Mouse (Mus musculus) WW6 (cell line): Measurements from ENCODE around the gene Vps26a.

Experiments
- DNase-seq: peaks from one replicate; pipeline ENCODE4 v3.0.0-alpha.2; 2013; ENCODE audit warnings: low read depth, low spot score

Vps26a gene

DNA sequence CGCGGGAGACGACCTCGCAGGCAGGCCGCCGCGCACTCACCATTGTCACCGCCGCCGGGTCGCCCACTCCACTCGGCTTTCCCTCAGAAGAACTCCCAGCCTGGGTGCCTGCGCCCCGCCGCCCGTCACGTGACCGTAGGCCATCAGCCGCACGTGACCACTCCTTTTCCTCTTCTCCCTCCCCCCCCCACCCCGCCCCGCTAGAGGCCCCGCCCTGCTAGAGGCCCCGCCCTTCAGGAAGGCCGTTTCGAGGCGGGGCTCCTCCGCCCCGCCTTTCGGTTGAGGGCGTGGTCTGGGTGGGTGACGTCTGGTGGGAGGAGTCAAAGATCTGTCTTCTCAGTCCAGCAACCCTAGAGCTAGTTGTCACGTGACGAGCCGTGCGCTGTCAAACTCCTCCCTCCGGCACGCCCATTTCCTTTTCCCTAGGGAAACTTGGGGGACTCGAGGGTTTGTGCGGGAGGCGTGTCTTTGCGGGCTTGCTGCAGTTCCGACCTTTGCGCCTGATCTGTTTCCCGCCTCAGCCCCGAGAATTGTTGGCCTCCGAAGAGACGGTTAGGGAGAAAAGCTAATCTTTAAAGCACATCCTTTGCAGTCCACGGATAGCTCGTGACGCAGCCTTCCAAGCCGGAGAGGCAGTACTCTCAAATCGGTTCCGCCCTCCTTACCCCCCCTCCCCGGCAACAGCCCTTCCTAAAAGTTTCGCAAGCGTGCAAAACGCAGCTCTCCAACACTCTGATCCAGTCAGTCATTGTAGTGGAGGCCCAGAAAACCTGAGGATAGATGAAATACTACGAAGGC, at the start of gene Vps26a:
Vps26a (minus strand) TSS at position 188 of the 798 bp plus-strand sequence.
- peak; percentile 95 for DNase-seq

GRCm38 (mm10) chr10:62534509-62534908, 47.9 kb upstream of the Vps26a start:
- DNase-seq: no peak

- no peak for DNase-seq
Measured at GRCm38 (mm10) chr10:62532832-62533231, 46.2 kb upstream of the Vps26a start.

DNA sequence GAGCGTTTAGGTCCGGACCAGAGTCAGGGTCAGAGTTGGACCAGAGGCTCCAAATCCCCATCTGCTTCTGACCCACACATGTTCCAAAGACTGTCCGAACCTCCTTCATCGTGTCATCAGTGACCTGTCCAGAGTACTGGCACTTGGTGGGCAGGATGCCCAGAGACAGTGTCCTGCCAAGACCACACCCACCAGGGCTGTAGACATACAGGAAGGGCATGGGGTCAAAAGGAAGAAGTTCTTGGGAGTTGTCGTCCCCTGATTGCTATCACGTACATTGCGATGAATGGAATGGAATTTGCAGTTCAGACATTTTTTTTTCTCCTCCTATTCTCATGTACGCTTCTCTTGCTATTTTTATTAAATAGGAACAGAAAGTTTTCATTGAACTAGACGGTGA, 43.6 kb upstream of the Vps26a start:
- no peak for DNase-seq

DNA sequence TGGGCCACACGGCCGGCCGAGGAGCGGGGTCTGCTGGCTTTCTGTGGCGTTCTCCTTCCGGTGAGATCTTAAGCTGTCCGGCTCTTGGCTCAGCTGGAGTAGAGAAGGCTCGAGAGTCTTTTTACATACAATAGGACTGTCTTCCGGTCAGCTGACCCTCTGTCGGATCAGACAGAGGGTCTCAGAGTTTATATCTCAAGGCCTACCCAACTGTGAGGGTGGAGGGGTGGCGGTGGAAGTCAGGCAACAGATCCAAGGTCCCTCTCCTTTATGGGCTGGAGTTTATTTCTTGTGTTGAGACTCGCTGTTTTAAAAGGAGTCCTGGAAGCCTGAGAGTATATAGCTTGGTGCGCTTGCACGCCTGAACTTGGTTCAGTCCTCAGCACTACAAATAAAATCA, 40.7 kb upstream of the Vps26a start, which contains the start of gene Srgn:
Srgn (minus strand) TSS at position 101 of the 400 bp plus-strand sequence.
- no peak for DNase-seq

DNA sequence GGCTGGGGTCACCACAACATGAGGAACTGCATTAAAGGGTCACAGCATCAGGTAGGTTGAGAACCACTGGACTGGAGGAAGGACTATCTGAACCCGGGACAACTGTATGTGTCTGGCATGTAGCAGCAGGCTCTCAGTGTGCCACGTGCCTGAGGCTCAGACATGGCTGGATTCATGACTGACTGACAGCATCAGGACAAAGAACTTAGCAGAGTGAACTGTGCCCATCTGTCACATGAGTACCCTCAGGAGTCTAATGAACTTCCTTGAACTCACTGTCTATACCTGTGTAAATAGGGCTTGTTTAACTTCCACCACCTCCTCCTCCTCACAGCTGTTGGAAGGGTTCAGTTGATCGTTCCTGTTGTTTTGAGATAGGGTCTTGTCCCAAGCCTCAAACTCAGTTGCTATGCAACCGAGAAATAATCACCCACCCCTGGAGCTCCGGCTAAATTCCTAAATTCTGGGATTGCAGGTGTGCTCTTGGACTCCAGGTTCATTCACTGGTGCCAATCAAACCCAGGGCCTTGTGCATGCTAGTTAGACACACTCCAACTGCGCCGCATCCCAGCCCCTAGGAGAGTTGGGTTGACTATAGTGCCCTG, 35.8 kb upstream of the Vps26a start:
- DNase-seq: no peak

- DNase-seq: no peak
Measured at GRCm38 (mm10) chr10:62521763-62522162, 35.2 kb upstream of the Vps26a start.

GRCm38 (mm10) chr10:62520911-62521310, 34.3 kb upstream of the Vps26a start:
- no peak for DNase-seq

- DNase-seq: no peak
Measured at GRCm38 (mm10) chr10:62517511-62517910, 30.9 kb upstream of the Vps26a start.

- DNase-seq: no peak
Measured at GRCm38 (mm10) chr10:62512855-62513254, 26.2 kb upstream of the Vps26a start.

DNA sequence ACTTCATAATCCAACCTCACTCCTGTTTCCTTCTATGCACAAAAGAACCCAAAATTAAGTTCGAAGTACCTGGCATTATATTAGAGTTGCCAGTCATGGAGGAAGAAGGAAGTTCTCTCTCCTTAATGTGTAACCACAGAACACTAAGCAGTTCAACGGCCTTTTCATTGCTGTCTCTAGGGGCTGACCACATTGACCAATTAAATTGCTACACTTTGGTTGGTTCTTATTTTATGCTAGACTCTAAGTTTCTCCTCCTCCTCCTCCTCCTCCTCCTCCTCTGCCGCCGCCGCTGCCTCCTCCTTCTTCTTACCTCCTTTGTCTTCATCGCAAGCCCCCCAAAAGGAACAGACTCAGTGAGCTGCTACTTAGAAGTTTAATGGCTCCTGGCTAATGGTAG, 24.9 kb upstream of the Vps26a start:
- no peak for DNase-seq

DNA sequence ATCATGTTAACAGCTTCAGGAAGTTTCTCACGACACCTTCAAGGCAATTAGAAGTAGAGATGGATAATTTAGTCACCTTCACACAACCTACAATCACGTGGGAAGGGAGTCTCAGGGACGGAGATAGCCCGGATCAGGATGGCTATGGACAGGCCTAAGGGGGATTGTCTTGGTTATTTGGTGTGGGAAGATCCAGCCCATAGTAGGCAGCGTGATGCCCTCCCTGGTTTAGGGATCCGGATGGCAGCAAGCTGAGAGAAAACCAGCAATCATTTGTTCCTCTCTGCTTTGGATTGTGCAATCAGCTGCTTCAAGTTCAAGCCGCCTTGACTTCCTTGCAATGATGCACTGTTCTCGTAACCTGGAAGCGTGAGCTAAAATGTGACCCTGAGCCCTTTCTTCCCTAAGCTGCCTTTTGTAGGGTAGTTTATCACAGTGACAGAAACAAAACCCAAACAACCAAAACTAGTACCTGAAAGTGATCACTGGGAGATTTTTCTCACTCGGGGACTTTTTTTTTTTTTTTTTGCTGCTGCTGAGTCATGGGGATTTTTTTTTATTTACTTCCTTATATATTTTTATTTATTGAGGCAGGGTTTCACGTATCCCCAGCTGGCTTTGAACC, 22.5 kb upstream of the Vps26a start:
- DNase-seq: no peak

DNA sequence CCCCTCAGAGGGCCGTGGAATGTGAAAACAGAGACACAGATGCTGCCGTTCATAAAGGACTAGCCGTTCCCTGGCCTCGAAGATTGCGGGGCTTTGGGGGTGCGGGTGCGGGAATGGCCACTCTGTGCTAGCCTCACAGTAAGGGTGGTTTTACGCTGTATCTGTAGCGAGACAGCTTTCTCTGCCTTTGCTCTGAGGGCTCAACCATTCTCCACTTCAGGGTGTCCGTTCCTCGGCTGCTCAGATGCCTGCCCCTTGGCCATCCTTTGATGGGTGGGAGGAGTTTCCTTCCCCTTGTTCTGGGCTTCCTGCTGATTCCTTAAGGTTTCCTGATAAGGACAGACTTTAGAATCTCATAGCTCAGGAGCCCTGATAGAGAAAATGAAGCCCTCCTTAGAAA, 21.9 kb upstream of the Vps26a start:
- no peak for DNase-seq

GRCm38 (mm10) chr10:62507591-62508308, 21.1 kb upstream of the Vps26a start:
- DNase-seq: no peak

GRCm38 (mm10) chr10:62507071-62507470, 20.5 kb upstream of the Vps26a start:
- no peak for DNase-seq

DNA sequence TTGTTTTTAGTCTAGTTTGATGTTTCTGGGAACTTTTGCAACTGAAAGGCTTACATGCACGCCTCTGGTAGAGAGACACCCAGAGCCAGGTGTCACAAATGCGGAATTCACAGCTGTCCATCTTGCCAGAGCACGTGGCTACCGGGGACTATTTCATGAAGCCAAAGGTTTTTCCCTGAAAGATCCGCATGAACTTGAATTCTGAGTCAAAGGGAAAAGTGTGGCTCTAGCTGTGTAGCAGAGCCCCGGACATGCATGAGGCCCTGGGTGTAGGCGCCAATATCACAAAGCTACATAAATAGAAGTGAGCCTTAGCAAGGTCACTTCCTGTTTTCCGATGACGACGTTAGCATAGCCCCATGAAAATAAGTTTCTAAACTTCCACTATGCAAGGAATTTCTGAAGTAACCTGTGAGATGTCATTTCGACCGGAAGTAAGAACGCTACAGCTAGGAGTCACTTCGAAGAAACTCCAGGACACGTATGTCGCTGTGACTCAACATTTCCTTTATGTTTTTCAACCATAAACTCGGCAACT, 19.5 kb upstream of the Vps26a start:
- no peak for DNase-seq

DNA sequence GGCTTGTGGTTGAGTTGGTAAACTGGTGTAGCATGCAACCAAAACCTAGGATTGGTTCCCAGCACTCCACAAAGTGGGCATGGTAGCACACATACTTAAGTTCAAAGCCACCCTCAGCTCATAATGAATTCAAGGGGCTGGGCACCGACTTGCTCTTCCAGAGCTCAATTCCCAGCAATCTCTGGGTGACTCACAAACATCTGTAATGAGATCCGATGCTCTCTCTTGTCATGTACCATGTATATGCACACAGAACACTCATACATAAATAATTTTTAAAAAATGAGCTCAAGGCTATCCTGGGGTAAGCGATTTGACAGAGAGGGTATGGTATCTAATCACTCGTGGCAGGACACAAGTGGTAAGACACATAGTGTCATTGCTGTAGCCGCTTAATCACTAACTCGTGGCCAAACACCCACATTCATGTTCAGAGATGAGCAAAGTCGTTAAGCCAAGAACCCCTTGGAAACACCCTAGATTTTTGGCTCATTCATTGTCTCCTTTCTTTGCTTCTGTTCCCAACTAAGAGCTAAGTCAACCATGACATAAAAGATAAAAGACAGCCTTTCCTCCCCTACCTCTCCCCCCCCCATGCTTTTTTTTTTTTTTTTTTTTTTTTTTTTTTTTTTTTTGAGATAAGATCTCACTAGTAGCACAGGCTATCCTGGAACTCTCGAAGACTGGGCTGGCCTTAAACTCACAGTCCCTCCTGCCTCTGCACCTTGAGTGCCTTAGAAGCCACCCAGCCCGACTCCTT, 18.8 kb upstream of the Vps26a start:
- no peak for DNase-seq

DNA sequence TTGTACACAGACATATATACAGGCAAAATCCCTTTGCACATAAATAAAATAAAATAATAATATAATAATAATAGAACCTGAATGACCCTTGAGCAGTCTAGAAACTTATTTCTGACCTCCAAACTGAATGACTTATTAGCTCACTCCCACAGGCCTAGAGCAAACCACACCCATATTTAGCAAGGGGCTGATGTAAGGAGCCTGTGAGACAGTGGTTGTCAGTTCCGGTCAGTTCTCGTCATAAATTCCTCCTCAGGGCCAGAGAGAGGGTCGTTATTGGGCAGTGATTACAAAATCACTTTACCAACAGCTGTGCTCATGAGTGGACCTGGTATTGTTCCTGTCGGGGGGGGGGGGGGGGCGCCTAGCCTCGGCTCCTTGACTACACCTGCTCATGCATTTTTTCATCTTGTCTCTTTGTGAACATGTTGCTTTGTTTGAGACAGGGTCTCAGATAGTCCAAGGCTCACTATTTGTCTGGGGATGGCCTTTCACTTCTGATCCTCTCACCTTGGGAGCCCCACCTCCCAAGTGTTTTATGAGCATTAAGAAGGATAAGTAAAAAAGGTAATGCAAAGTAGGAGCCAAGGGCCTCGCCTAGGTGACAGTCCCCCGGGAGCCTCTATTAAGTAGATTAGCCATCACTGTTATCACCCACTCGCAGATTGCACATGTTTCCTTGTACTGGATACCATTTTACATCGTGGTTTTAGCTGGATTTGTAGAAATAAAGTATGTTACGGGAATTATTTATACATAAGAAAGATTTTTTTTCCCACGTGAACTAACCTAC, 17.4 kb upstream of the Vps26a start:
- DNase-seq: no peak

DNA sequence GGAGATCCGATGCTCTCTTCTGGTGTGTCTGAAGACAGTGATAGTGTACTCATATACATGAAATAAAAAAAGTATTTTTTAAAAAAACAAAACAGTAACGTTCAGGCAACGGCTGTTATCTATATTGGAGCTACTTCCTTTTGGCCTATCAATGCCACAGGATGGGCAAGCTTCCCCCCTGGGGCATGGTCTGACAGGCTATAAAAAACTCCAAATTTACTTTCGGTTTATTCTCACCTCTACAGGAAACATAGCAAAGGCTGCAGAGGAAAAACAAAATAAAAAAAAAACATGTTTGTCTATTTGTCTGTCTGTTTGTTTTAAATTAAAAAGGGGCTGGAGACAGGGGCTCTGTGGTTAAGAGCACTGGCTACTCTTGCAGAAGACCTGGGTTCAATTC, 16.7 kb upstream of the Vps26a start:
- DNase-seq: no peak

GRCm38 (mm10) chr10:62501951-62502350, 15.3 kb upstream of the Vps26a start:
- no peak for DNase-seq
